Mouse (Mus musculus) small intestine, adult 2 months (tissue): ENCODE data around the gene Crct1.

Experiments
- CTCF ChIP-seq: fragments of 200-500 bp; IDR thresholded peaks from 2 replicates; pipeline ENCODE4 v1.5.1; 2012; ENCODE audit warnings: low read depth, mild to moderate bottlenecking, control low read depth, inconsistent platforms, low read length, moderate library complexity, mixed read lengths; ENCODE audit not compliant: insufficient replicate concordance, insufficient read length; ENCODE audit errors: extremely low read depth
- POLR2A ChIP-seq: fragments of 200-500 bp; IDR thresholded peaks from 2 replicates; pipeline ENCODE4 v1.6.1; 2012; ENCODE audit warnings: low read depth, mild to moderate bottlenecking, control low read depth, inconsistent platforms, low read length, moderate library complexity

DNA sequence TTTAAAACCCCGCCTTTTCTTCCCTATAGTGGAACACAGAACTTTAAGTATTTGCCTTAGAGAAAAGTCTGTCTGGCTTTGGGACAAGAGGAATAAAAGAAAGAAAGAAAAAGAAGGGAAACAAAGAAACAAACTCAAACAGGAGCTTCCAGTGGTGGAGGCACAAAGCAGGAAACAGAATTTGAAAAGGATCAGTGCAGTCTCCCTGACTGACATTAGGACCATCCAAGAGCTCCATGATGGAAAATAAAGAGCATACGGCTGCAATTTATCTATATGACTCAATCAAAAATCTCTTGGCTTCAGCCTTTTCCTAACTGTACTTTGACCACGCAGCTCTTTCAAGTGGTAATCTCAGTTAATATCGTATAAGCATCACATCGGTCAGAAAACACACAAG lies 616 bp downstream of the Crct1 start:
- no peak for TF ChIP-seq CTCF
- no peak for TF ChIP-seq POLR2A
